Mouse (Mus musculus) hindbrain, embryonic 15.5 days (tissue): ENCODE measurements around the gene Ctcfl. TPM values are rescaled to one million over a fixed set of nuclear protein-coding genes. Genes with fewer than 3 reads are reported as not detected.

Experiments used
- ATAC-seq: fragments of 200-750 bp; cut with Nextera tagmentation; 2 replicates; pipeline ENCODE4 v1.8.0; 2017; ENCODE audit warnings: low read depth, moderate number of reproducible peaks, moderate TSS enrichment; ENCODE audit not compliant: low FRiP score
- H3K27ac ChIP-seq: fragments of 300-500 bp; sonication (generic); replicated peaks from 2 replicates; pipeline ENCODE4 v1.5.1; 2015; ENCODE audit warnings: mild to moderate bottlenecking, inconsistent platforms
- H3K27me3 ChIP-seq: fragments of 300-500 bp; sonication (generic); 2 replicates; pipeline ENCODE4 v1.6.1; 2015; ENCODE audit warnings: control low read depth, inconsistent platforms
- H3K36me3 ChIP-seq: fragments of 300-500 bp; sonication (generic); 2 replicates; pipeline ENCODE4 v1.6.1; 2015; ENCODE audit warnings: control low read depth, inconsistent platforms
- H3K4me1 ChIP-seq: fragments of 300-500 bp; sonication (generic); replicated peaks from 2 replicates; pipeline ENCODE4 v1.6.1; 2015; ENCODE audit warnings: control low read depth, inconsistent platforms
- H3K4me2 ChIP-seq: fragments of 300-500 bp; sonication (generic); 2 replicates; pipeline ENCODE4 v1.6.1; 2015; ENCODE audit warnings: moderate library complexity, mild to moderate bottlenecking, inconsistent platforms
- H3K4me3 ChIP-seq: fragments of 300-500 bp; sonication (generic); 2 replicates; pipeline ENCODE4 v1.5.1; 2015; ENCODE audit warnings: mild to moderate bottlenecking, inconsistent platforms
- H3K9ac ChIP-seq: fragments of 300-500 bp; sonication (generic); 2 replicates; pipeline ENCODE4 v1.6.1; 2015; ENCODE audit warnings: inconsistent platforms
- H3K9me3 ChIP-seq: fragments of 300-500 bp; sonication (generic); 2 replicates; pipeline ENCODE4 v1.6.1; 2016; ENCODE audit warnings: control low read depth, inconsistent platforms
- WGBS: fragments of 180-500 bp; shearing (Covaris S2); methylation state at CpG from one replicate; pipeline ENCODE4 v1.1.7; 2015; 5-methylcytosine and 5-hydroxymethylcytosine counted together
- polyA plus RNA-seq: library from polyadenylated mRNA; unstranded; fragments of >200 nt; fragmentation: Nextera tagmentation; extraction: Ambion mirVana; gene quantifications from 2 replicates; pipeline ENCODE4 v1.2.1, GENCODE M21; 2015

Ctcfl gene
- polyA plus RNA-seq, 1 experiment from 2014 or later = 0.04 TPM

DNA sequence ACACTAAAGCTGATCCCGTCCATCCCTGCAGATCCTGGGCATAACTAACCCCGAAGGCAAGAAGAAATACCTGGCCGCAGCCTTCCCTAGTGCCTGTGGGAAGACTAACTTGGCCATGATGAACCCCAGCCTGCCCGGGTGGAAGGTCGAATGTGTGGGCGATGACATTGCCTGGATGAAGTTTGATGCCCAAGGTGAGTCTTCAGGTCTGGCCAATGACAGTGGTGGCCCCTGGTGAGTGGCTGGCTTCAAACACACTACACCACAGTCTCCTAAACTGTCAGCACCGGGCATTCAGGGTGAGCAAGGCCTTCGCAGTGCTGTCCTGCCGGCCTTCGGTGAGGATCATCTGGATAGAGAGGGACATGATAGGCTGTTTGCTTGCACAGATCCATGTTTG, 36.6 kb upstream of the Ctcfl start:
- no peaks in the 10 kb centered on the region for H3K9me3 ChIP-seq
- no peak for ATAC-seq
- H3K4me1 ChIP-seq = peaks cover 4% of the 10 kb centered on the region
- H3K27me3 ChIP-seq = no peaks in the 10 kb centered on the region
- no peak overlapping the region for H3K27ac ChIP-seq
- H3K9ac ChIP-seq = no peak overlapping the region
- no peak overlapping the region for H3K4me3 ChIP-seq
- 95% methylated on average over 10 of the region's 10 CpGs for WGBS
- no peaks in the 10 kb centered on the region for H3K36me3 ChIP-seq
- H3K4me2 ChIP-seq = no peak overlapping the region

DNA sequence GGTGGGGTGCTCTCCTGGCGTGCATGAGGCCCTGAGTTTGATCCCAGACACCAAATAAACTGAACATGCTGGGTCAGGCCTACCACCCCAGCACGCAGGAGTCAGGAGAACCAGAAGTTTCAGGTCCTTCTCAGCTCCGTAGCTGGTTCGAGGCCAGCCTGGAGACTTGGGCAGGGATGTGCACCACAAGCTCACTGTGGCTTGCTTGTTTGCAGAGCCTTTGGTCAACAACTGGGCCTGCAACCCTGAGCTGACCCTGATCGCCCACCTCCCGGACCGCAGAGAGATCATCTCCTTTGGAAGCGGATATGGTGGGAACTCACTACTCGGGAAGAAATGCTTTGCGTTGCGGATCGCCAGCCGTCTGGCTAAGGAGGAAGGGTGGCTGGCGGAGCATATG, 35.6 kb upstream of the Ctcfl start:
- Histone ChIP-seq H3K27ac (no peak overlapping the region), H3K9ac (no peak overlapping the region), H3K4me2 (no peak overlapping the region), H3K36me3 (no peaks in the 10 kb centered on the region), H3K27me3 (no peaks in the 10 kb centered on the region), H3K9me3 (no peaks in the 10 kb centered on the region), H3K4me3 (no peak overlapping the region), H3K4me1 (peaks cover 4% of the 10 kb centered on the region)
- 91% methylated on average over 14 of the region's 14 CpGs for WGBS
- no peak for ATAC-seq

DNA sequence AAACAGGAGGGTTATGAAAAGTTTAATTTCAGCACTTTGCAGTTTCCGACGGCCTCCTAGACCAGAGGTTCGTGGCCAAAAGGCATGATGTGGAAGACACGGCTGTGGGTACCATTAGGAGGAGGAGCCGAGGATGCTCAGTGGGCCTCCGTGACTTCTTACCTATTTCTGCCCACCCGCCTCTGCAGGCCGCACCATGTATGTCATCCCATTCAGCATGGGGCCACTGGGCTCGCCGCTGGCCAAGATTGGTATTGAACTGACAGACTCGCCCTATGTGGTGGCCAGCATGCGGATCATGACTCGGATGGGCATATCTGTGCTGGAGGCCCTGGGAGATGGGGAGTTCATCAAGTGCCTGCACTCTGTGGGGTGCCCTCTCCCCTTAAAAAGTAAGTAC, 35.2 kb upstream of the Ctcfl start:
- no peak overlapping the region for H3K27ac ChIP-seq
- no peak overlapping the region for H3K4me2 ChIP-seq
- no peak overlapping the region for H3K9ac ChIP-seq
- peaks cover 2% of the 10 kb centered on the region for H3K4me1 ChIP-seq
- H3K36me3 ChIP-seq = no peaks in the 10 kb centered on the region
- H3K9me3 ChIP-seq = no peaks in the 10 kb centered on the region
- no peak for ATAC-seq
- no peaks in the 10 kb centered on the region for H3K27me3 ChIP-seq
- no peak overlapping the region for H3K4me3 ChIP-seq
- 93% methylated on average over 13 of the region's 13 CpGs for WGBS

DNA sequence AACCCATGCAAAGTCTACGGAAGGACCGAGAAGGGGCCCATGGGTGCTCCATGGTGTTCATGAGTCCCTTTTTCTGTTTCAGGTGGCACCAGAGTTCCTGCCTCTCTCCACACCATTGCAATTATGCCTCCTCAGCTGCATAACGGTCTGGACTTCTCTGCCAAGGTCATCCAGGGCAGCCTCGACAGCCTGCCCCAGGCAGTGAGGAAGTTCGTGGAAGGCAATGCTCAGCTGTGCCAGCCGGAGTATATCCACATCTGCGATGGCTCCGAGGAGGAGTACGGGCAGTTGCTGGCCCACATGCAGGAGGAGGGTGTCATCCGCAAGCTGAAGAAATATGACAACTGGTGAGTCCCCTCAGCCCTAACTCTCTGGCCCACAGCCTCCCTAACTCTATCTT, 33.9 kb upstream of the Ctcfl start:
- no peak overlapping the region for H3K27ac ChIP-seq
- no peak overlapping the region for H3K4me3 ChIP-seq
- H3K9ac ChIP-seq = no peak overlapping the region
- no peaks in the 10 kb centered on the region for H3K27me3 ChIP-seq
- 93% methylated on average over 10 of the region's 10 CpGs for WGBS
- H3K36me3 ChIP-seq = no peaks in the 10 kb centered on the region
- no peak for ATAC-seq
- H3K4me1 ChIP-seq = no peaks in the 10 kb centered on the region
- no peak overlapping the region for H3K4me2 ChIP-seq
- H3K9me3 ChIP-seq = no peaks in the 10 kb centered on the region

DNA sequence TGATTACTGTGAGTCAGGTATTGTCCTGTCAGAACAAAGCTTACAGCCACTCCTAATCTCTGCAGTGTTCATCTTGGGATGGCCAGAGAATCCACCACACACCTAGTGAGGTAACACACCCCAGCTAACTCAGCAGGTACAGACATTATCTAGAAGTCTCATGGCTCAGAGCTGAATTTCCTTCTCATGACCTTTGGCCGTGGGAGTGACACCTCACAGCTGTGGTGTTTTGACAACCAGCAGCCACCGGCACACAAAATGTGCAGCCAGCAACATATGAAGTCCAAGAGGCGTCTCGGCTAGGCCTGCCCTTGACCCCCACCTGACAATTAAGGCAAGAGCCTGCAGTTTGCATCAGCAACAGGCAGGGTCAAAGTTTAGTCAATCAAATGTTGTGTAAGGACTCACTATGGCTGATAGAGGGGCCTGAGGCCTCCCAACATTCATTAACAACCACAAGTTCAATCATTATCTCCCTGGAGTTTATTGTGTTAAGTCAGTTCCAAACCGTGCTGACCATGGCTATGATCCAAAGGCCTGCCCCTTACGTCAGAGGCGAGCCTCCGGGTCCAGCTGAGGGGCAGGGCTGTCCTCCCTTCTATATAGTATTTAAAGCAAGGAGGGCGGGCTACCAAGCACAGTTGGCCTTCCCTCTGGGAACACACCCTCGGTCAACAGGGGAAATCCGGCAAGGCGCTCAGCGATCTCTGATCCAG, 33.3 kb upstream of the Ctcfl start, which contains the start of gene Pck1:
Gene Pck1 (plus strand): TSS at position 613 of the 716 bp plus-strand sequence.
- H3K9ac ChIP-seq = no peak within 1 kb of the TSS
- no peaks in the 10 kb centered on the region for H3K36me3 ChIP-seq
- H3K27ac ChIP-seq = no peak within 1 kb of the TSS
- H3K4me2 ChIP-seq = no peak within 1 kb of the TSS
- WGBS = 82% methylated on average over 13 of the region's 13 CpGs
- no peaks in the 10 kb centered on the region for H3K27me3 ChIP-seq
- ATAC-seq = no peak
- H3K9me3 ChIP-seq = no peaks in the 10 kb centered on the region
- H3K4me3 ChIP-seq = no peak within 1 kb of the TSS
- H3K4me1 ChIP-seq = no peaks in the 10 kb centered on the region

DNA sequence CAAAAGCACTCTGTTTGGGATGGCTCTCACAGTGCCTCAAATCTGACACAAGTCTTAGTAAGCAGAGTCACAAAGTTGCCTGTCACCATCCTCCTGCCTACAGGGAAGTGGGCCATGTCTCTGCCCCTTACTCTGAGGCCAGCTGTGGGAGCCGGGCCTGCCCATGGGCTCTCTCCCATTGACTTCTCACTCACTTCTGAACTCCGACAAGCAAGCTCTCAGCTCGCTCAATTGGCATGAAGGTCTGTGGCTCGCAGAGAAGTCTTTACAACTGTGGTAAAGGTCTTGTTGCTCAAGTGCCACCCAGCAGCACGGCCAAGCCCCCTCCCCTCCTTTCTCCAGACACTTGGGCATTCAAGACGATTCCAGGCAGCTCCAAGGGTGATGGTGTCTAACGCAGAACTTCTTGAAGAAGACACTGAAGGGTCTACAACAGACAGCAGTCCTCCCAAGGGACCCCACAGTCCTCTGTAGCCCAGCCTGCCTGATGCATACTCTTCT, 32.5 kb upstream of the Ctcfl start:
- ATAC-seq = no peak
- no peak overlapping the region for H3K4me3 ChIP-seq
- H3K36me3 ChIP-seq = no peaks in the 10 kb centered on the region
- H3K4me2 ChIP-seq = no peak overlapping the region
- no peaks in the 10 kb centered on the region for H3K27me3 ChIP-seq
- H3K9me3 ChIP-seq = no peaks in the 10 kb centered on the region
- WGBS = 85% methylated on average over 7 of the region's 7 CpGs
- no peak overlapping the region for H3K9ac ChIP-seq
- no peak overlapping the region for H3K27ac ChIP-seq
- H3K4me1 ChIP-seq = no peaks in the 10 kb centered on the region

DNA sequence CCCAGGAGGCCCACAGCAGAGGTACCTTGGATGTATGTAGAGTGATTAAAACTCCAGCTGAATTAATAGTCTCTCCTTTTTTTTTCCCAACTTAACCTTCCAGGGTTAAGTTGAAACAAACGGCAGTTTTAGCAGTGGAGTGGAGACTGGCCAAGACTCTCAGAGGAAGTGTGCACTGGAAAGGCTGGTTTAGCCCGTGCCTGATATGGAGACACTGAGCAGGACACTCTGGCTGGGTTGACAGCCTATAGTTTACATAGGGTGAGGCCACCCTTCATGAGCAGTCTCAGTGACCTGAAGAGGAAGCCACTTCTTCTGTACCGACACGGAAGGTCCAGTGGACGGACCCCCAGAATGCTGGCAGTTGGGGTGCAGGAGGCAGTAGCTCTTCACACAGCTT, 32.0 kb upstream of the Ctcfl start:
- Histone ChIP-seq H3K27me3 (no peaks in the 10 kb centered on the region), H3K36me3 (no peaks in the 10 kb centered on the region), H3K9ac (no peak overlapping the region), H3K4me3 (no peak overlapping the region), H3K27ac (no peak overlapping the region), H3K4me1 (no peaks in the 10 kb centered on the region), H3K9me3 (no peaks in the 10 kb centered on the region), H3K4me2 (no peak overlapping the region)
- 91% methylated on average over 5 of the region's 5 CpGs for WGBS
- no peak for ATAC-seq

DNA sequence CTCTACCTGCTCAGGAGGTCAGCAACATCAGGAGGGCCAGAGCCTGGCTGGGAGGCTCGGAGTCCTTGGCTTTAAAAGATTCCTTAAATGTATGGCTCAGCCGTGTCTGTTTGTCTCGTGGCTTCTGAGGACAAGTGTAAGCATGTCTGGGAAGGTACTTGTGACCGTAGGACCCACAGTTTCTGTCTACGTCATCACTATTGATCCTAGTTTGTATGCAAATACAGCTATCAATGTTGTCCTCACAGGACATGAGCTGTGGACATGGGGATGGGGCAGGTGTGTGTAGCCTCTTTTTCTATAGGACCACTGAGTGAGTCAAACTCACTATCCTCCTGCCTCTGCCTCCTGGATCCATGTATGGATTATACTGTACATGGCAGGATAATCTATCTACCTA, 28.7 kb upstream of the Ctcfl start:
- H3K4me1 ChIP-seq = no peaks in the 10 kb centered on the region
- no peaks in the 10 kb centered on the region for H3K9me3 ChIP-seq
- no peaks in the 10 kb centered on the region for H3K36me3 ChIP-seq
- no peak overlapping the region for H3K27ac ChIP-seq
- no peak overlapping the region for H3K4me3 ChIP-seq
- ATAC-seq = no peak
- H3K9ac ChIP-seq = no peak overlapping the region
- no peak overlapping the region for H3K4me2 ChIP-seq
- H3K27me3 ChIP-seq = no peaks in the 10 kb centered on the region
- WGBS = 92% methylated on average over 5 of the region's 5 CpGs

DNA sequence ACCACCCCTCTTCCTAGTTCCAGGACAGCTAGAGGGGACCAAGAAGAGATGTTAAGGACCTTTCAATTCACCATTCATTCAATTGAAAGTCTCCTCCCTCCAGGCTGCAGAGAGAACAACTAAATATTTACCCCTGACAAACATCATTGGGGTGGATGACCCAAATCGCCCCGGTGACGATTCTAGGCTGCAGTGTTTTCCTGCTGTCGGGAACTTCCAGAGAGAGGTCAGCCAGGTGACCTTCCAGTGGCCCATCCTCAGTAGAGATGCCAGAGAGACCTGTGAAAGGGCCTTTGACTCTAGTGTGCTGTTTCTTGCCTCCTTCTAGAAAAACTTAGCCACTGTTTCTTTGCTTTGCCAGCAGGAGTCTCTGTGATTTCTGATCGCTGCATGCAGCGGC, 27.4 kb upstream of the Ctcfl start:
- H3K4me2 ChIP-seq = no peak overlapping the region
- H3K27ac ChIP-seq = no peak overlapping the region
- no peaks in the 10 kb centered on the region for H3K4me1 ChIP-seq
- no peaks in the 10 kb centered on the region for H3K9me3 ChIP-seq
- no peak for ATAC-seq
- no peaks in the 10 kb centered on the region for H3K36me3 ChIP-seq
- 75% methylated on average over 6 of the region's 6 CpGs for WGBS
- H3K4me3 ChIP-seq = no peak overlapping the region
- no peak overlapping the region for H3K9ac ChIP-seq
- no peaks in the 10 kb centered on the region for H3K27me3 ChIP-seq

DNA sequence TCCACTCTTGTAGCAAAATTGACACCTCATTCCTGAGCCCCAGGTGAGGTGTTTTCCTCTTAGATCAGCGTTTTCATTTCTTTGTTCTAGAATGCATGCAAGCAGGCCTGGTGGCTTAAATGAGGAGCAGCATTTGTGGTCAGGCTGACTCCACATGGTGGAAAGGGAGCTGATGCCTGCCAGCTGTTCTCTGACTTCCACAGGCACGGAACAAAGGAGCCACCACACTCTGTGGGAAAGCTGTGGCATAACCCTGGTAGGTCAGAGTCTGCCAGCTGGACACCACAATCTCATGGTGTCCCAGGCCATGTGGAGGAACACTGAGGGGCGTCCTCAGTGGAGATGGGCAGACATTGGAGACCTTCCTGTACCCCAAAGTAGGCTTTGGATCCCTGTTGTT, 26.5 kb upstream of the Ctcfl start:
- Histone ChIP-seq H3K4me3 (no peak overlapping the region), H3K36me3 (no peaks in the 10 kb centered on the region), H3K27me3 (no peaks in the 10 kb centered on the region), H3K4me2 (no peak overlapping the region), H3K9me3 (no peaks in the 10 kb centered on the region), H3K9ac (no peak overlapping the region), H3K4me1 (no peaks in the 10 kb centered on the region), H3K27ac (no peak overlapping the region)
- 63% methylated on average over 3 of the region's 3 CpGs for WGBS
- ATAC-seq = no peak

DNA sequence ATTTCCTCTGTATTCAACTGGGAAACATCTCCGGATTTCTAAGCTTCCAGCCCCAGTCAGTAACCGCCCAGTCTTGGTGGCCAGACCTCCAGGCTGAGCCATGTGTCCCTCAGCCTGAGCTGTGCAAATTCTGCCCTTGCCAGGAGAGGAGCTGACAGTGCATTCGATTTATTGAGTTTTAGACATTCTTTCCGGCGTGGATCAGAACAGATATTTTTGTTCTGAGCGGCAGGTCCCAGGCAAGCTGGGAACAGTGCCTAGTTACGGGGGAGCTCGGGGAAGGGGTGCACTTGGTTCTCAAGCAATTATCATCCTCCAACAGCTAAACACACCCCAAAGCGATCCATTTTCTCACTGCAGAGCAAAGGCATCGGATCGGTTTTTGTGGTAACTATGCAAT, 24.3 kb upstream of the Ctcfl start:
- peaks cover 6% of the 10 kb centered on the region; the same call in 1 of the 2 replicates for H3K4me1 ChIP-seq
- no peak for ATAC-seq
- WGBS = 65% methylated on average over 11 of the region's 11 CpGs
- no peak overlapping the region for H3K9ac ChIP-seq
- no peak overlapping the region for H3K4me2 ChIP-seq
- H3K27me3 ChIP-seq = no peaks in the 10 kb centered on the region
- H3K9me3 ChIP-seq = no peaks in the 10 kb centered on the region
- H3K27ac ChIP-seq = no peak overlapping the region
- H3K4me3 ChIP-seq = no peak overlapping the region
- no peaks in the 10 kb centered on the region for H3K36me3 ChIP-seq

DNA sequence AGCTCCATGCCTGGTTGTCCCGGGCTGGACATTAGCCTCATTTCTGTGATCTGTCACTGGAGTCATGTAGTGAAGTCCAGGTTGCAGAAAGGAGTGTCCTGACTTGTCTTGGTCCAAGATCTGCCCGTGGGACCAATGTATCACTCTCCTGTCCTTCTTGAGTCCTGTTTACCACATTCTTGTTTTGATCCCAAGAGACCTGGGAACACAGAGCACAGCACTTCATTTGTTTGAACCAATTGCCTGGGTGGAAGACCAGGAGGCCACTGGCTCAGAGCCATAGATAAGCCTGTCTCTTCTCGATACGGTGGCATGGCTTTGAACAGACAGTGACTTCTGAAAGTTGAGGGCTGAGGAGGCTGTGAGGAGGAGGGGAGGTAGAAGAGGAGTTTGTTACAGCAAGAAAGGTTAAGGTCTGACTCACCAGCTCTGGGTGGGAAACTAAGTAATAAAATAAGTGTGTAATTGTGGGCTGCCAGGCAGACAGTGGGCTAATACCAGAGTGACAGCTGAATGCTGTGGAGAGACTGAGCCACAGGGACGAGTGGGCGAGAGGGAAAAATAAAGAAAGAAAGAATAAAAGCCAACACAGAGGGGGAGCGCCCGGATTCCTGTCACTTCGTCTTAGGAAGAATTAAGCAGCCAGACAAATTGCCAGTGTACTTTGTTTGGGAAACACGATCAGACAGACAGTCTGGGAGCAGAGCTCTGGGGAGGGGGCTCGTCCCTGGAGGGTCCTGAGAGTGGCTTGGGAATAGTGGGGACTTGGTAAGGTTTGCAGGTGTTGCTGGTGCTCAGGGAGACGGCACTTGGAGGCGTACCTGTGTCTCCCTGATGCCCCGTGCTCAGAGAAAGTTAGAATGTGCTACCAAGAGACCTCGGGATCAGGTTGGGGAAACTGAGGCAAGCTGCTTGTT, 19.3 kb upstream of the Ctcfl start:
- no peak for ATAC-seq

More for the DNA sequence above, 19.3 kb upstream of the Ctcfl start:
- Histone ChIP-seq H3K27ac (no peak overlapping the region), H3K27me3 (no peaks in the 10 kb centered on the region), H3K9me3 (no peaks in the 10 kb centered on the region), H3K9ac (no peak overlapping the region), H3K4me3 (no peak overlapping the region), H3K4me1 (peaks cover 7% of the 10 kb centered on the region; the same call in 1 of the 2 replicates), H3K36me3 (no peaks in the 10 kb centered on the region), H3K4me2 (no peak overlapping the region)
- 33% methylated on average over 15 of the region's 15 CpGs for WGBS
